Mouse (Mus musculus) midbrain, postnatal 0 days (tissue): ENCODE results near the gene Ergic1. TPM values are rescaled to one million over a fixed set of nuclear protein-coding genes. Genes with fewer than 3 reads are reported as not detected.

ENCODE experiments used
- ATAC-seq: fragments of 200-750 bp; cut with Nextera tagmentation; 2 replicates; pipeline ENCODE4 v1.8.0; 2017; ENCODE audit warnings: moderate number of reproducible peaks, mild to moderate bottlenecking, moderate TSS enrichment, moderate library complexity; ENCODE audit not compliant: low FRiP score
- DNase-seq: peaks from one replicate; pipeline ENCODE4 v3.0.0-alpha.2; 2015; ENCODE audit warnings: low spot score
- H3K27ac ChIP-seq: fragments of 300-500 bp; sonication (generic); 2 replicates; pipeline ENCODE4 v1.5.1; 2014; ENCODE audit warnings: low read depth, mild to moderate bottlenecking, low read length, mixed read lengths
- H3K27me3 ChIP-seq: fragments of 300-500 bp; sonication (generic); 2 replicates; pipeline ENCODE4 v1.6.1; 2014; ENCODE audit warnings: low read length, control low read depth, mixed read lengths; ENCODE audit not compliant: insufficient read depth
- H3K36me3 ChIP-seq: fragments of 300-500 bp; sonication (generic); 2 replicates; pipeline ENCODE4 v1.6.1; 2014; ENCODE audit warnings: low read length, control low read depth, mixed read lengths; ENCODE audit not compliant: insufficient read depth
- H3K4me1 ChIP-seq: fragments of 300-500 bp; sonication (generic); 2 replicates; pipeline ENCODE4 v1.6.1; 2014; ENCODE audit warnings: mild to moderate bottlenecking, control low read depth, antibody characterized with exemption, low read length, mixed read lengths; ENCODE audit not compliant: insufficient read depth
- H3K4me2 ChIP-seq: fragments of 300-500 bp; sonication (generic); 2 replicates; pipeline ENCODE4 v1.6.1; 2014; ENCODE audit warnings: low read depth, mild to moderate bottlenecking, low read length, mixed read lengths; ENCODE audit not compliant: poor library complexity, severe bottlenecking
- H3K4me3 ChIP-seq: fragments of 300-500 bp; sonication (generic); 2 replicates; pipeline ENCODE4 v1.5.1; 2014; ENCODE audit warnings: low read depth, mild to moderate bottlenecking, low read length, moderate library complexity
- H3K9ac ChIP-seq: fragments of 300-500 bp; sonication (generic); replicated peaks from 2 replicates; pipeline ENCODE4 v1.6.1; 2014; ENCODE audit warnings: mild to moderate bottlenecking, low read length, moderate library complexity, mixed read lengths; ENCODE audit not compliant: poor library complexity, severe bottlenecking
- H3K9me3 ChIP-seq: fragments of 300-500 bp; sonication (generic); 2 replicates; pipeline ENCODE4 v1.6.1; 2016; ENCODE audit warnings: low read length, control low read depth
- CTCF ChIP-seq: IDR thresholded peaks from 2 replicates; pipeline ENCODE4 v1.5.1; 2016; ENCODE audit warnings: antibody characterized with exemption, mild to moderate bottlenecking
- WGBS: fragments of 180-500 bp; shearing (Covaris S2); extraction: QIAGEN DNeasy Blood & Tissue Kit; methylation state at CpG from one replicate; pipeline ENCODE4 v1.1.7; 2014; 5-methylcytosine and 5-hydroxymethylcytosine counted together
- polyA plus RNA-seq: library from polyadenylated mRNA; unstranded; fragments of >200 nt; fragmentation: Nextera tagmentation; extraction: Ambion mirVana; gene quantifications from 2 replicates; pipeline ENCODE4 v1.2.1, GENCODE M21; 2015
- total RNA-seq: library from RNA; depleted of rRNA; stranded (reverse); fragments of >200 nt; gene quantifications from 2 replicates; pipeline ENCODE4 v1.2.3, GENCODE M21; 2014

Ergic1 gene
- total and polyA plus RNA-seq, 2 experiments from 2014 or later, result 99.6 to 216 TPM

DNA sequence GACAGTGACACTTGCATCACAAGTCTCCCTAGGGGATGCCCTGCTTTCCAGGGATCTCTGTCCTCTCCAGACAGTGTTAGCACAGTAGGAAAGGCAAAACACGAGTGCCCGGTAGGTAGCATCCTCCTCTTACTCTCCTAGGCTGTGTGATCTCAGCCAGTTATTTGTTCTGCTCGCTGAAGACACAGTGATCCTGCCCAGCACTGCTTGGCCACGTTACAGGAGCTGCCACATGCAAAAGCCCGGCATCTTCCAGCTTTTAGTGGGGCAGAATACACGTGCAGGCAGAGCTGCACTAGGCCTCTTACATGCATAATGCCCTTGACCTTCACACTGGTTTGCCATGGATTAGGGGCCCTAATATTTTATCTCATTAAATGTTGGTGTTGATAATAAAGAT is 58.3 kb downstream of the Ergic1 start:
- ATAC-seq, result no peak

DNA sequence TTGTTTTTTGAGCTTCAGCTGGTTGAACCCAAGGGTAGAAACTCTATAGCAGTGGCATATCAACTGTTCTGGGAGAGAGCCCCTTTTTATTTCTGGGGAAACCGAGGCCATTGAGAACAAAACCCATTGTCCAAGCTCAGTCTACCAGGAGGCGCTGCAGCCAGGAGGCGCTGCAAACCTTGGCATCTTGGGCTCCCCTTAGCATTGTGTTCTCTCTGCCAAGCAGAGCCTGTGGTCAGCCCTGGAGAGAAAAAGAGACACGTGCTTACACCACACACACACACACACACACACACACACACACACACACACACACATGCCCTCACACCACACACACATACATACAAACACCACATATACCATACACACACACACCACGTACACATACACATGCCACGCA is 59.0 kb downstream of the Ergic1 start:
- no peak overlapping the region for H3K4me2 ChIP-seq
- no peak overlapping the region for H3K4me3 ChIP-seq
- H3K9me3 ChIP-seq, result no peaks in the 10 kb centered on the region
- WGBS, result 84% methylated on average over 6 of the region's 6 CpGs
- ATAC-seq, result no peak
- no peaks in the 10 kb centered on the region for H3K27me3 ChIP-seq
- H3K9ac ChIP-seq, result no peak overlapping the region
- no peak for TF ChIP-seq CTCF
- peaks cover 30% of the 10 kb centered on the region for H3K36me3 ChIP-seq
- DNase-seq, result no peak
- no peak overlapping the region for H3K27ac ChIP-seq
- H3K4me1 ChIP-seq, result no peaks in the 10 kb centered on the region

More for the DNA sequence above, 58.3 kb downstream of the Ergic1 start:
- Histone ChIP-seq H3K36me3 (peaks cover 30% of the 10 kb centered on the region), H3K9ac (no peak overlapping the region), H3K4me1 (no peaks in the 10 kb centered on the region), H3K9me3 (no peaks in the 10 kb centered on the region), H3K27me3 (no peaks in the 10 kb centered on the region), H3K27ac (no peak overlapping the region), H3K4me3 (no peak overlapping the region), H3K4me2 (no peak overlapping the region)
- TF ChIP-seq CTCF, result no peak
- no peak for DNase-seq
- 80% methylated on average over 6 of the region's 6 CpGs for WGBS

DNA sequence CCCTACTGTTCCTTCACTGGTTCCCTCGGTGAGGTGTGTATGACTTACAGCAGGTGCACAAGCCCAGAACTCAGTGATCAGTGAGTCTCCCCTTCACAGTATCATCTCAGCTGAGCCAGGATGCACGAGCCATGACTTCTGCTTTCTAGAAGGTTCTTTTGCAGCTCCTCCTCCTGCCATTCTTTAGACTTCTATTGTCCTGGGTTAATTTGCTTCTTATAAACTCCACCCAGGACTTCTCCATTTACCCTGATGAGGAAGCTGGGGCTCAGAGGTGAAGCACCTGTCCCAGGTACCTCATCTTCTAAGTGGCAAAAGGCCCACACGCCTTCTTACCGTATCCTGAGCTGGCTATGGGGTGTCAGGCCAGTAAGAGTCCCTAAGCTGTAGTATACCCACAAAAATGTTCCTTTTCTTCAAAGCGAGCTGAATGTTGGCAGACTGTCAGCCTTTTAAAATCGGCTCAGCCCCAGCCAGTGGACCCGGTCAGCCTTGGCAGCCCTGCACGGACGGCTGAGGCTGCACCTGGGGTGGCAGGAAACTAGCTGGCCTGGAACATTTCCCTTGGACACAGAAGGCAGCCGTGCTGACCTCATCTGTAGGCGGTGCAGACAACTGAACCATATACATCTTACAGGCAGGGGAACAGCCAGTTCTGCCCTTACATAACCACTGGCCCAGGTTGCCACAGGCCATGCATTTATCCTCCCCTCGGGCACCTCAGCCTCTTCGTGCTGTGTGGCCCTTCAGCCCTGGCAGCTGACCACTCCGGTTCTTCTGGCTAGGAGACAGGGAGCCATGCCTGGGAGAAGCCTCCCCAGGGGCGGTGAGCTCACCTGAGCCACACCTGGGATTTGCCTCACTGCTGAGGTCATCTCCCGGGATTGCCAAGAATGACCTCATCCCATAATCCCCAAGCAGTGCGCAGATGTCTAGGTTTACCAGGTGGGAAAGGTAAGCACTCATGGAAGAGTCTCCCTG is 59.8 kb downstream of the Ergic1 start:
- H3K27me3 ChIP-seq, result no peaks in the 10 kb centered on the region
- 74% methylated on average over 17 of the region's 17 CpGs for WGBS
- no peak overlapping the region for H3K4me2 ChIP-seq

DNA sequence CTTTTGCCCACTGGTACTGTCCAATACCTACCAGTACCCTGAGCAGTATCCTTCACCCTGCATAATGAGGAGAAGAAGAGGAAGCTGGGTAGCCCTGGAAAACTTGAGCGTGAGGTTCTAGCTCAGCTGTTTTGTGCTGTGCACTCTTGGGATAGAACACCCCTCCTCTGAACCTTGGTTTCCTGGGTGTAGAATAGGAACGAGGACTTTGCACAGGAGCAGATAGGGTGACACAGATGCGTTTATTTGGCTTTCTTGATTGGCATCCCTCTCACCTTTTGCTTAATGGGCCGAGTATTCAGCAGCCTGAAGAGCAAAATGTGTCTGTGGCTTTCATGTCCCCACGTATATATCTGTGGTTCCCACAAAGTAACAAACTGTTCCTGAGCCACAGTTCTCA is 60.6 kb downstream of the Ergic1 start:
- no peaks in the 10 kb centered on the region for H3K27me3 ChIP-seq
- DNase-seq, result no peak
- H3K4me2 ChIP-seq, result no peak overlapping the region
- no peak overlapping the region for H3K9ac ChIP-seq
- 91% methylated on average over 5 of the region's 5 CpGs for WGBS
- H3K4me1 ChIP-seq, result no peaks in the 10 kb centered on the region
- no peak for ATAC-seq
- no peak overlapping the region for H3K27ac ChIP-seq
- no peaks in the 10 kb centered on the region for H3K9me3 ChIP-seq
- peaks cover 30% of the 10 kb centered on the region for H3K36me3 ChIP-seq
- no peak for TF ChIP-seq CTCF
- H3K4me3 ChIP-seq, result no peak overlapping the region

More for the DNA sequence above, 59.8 kb downstream of the Ergic1 start:
- Histone ChIP-seq H3K9ac (no peak overlapping the region), H3K27ac (peak overlapping the region; percentile 47; the same call in 1 of the 2 replicates), H3K4me1 (no peaks in the 10 kb centered on the region), H3K36me3 (peaks cover 33% of the 10 kb centered on the region), H3K9me3 (no peaks in the 10 kb centered on the region), H3K4me3 (no peak overlapping the region)
- TF ChIP-seq CTCF, result no peak
- no peak for ATAC-seq
- DNase-seq, result peak; percentile 60

DNA sequence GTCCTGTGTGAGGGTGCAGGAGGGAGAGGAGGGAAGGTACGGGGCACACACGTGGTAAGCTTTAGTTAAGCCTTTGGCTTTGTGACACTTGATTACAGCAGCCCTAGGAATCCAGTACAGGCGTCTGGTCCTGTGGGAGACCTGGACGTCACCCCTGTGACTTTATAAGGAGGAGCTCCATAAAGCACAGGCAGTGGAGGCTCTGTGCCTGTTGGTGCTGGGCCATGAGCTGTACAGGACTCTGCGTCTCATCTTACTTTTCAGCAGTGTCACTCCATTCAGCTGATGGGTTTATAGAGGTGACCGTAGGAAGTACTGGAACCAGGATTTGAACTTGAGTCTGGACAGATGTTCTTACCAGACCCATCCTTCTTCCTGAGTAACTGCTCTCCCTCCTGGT is 62.7 kb downstream of the Ergic1 start:
- ATAC-seq (no peak), DNase-seq (no peak)
- 95% methylated on average over 6 of the region's 6 CpGs for WGBS
- H3K4me3 ChIP-seq, result no peak overlapping the region
- no peak overlapping the region for H3K4me2 ChIP-seq
- no peak for TF ChIP-seq CTCF
- H3K27me3 ChIP-seq, result no peaks in the 10 kb centered on the region
- no peak overlapping the region for H3K9ac ChIP-seq
- no peaks in the 10 kb centered on the region for H3K9me3 ChIP-seq
- no peaks in the 10 kb centered on the region for H3K4me1 ChIP-seq
- H3K36me3 ChIP-seq, result peaks cover 40% of the 10 kb centered on the region
- H3K27ac ChIP-seq, result no peak overlapping the region

DNA sequence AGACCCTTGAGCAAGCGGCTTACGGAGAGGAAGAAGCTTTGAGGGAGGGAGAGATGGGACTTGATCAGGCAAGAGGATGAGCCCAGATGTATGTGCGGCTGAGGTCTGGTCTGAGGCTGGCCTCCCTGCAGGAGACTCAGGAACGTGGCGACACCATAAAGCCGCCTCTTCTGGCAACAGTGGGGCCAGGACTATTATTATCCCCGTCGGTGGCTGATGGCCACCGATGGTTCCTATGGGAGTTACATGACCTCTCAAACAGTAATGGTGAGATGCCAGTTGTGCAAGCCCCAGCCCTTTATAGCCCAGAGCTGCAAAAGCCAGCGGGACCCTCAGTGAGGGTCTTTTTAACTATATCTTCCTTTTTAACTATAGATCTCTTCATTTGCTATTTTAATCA is 63.7 kb downstream of the Ergic1 start:
- H3K4me3 ChIP-seq, result no peak overlapping the region
- H3K36me3 ChIP-seq, result peaks cover 50% of the 10 kb centered on the region
- 93% methylated on average over 10 of the region's 10 CpGs for WGBS
- no peak overlapping the region for H3K4me2 ChIP-seq
- no peak for ATAC-seq
- H3K27ac ChIP-seq, result no peak overlapping the region
- no peak for TF ChIP-seq CTCF
- H3K4me1 ChIP-seq, result no peaks in the 10 kb centered on the region
- no peaks in the 10 kb centered on the region for H3K9me3 ChIP-seq
- no peak for DNase-seq
- no peaks in the 10 kb centered on the region for H3K27me3 ChIP-seq
- H3K9ac ChIP-seq, result no peak overlapping the region
